In genomic region chr13:38314590-38314989, GRCm38 (mm10) we compare ENCODE assay signal across 14 mouse cellular contexts.
"Had no signal": no experiment of that assay in that cellular context is flagged by ENCODE, and none has a peak within 500 bp of the region (broad histone marks: within the 10 kb centered on the region; RNA-seq: fewer than 3 reads in every experiment).

No protein-coding gene starts in this region.

- DNase-seq: kidney, adult 18-20 months; kidney, postnatal 10 days; layer of hippocampus, adult 9-11 months; liver, postnatal 0 days; midbrain, embryonic 14.5 days; right cerebral cortex, postnatal 4 days; thymus, adult 18-20 months; thymus, postnatal 36 days had no signal

- H3K36me3 ChIP-seq: limb, embryonic 15.5 days; stomach, embryonic 15.5 days had no signal

- ATAC-seq: liver, postnatal 0 days had no signal

- H3K9ac ChIP-seq: limb, embryonic 15.5 days; liver, embryonic 14.5 days; liver, postnatal 0 days; stomach, embryonic 15.5 days had no signal

- H3K27me3 ChIP-seq: limb, embryonic 15.5 days; stomach, embryonic 15.5 days had no signal

- H3K4me1 ChIP-seq: limb, embryonic 15.5 days had no signal

- H3K27ac ChIP-seq: layer of hippocampus, adult 2 months; limb, embryonic 15.5 days; liver, embryonic 14.5 days; stomach, embryonic 15.5 days had no signal

- H3K9me3 ChIP-seq: limb, embryonic 15.5 days; stomach, embryonic 15.5 days had no signal

- H3K4me2 ChIP-seq: limb, embryonic 15.5 days; liver, embryonic 11.5 days; midbrain, embryonic 11.5 days; stomach, embryonic 15.5 days had no signal

- H3K4me3 ChIP-seq: layer of hippocampus, adult 2 months; limb, embryonic 15.5 days; stomach, embryonic 15.5 days had no signal
